Mouse (Mus musculus) cerebellum, adult 2 months (tissue): ENCODE data around the gene Srgap1.

Experiments
- CTCF ChIP-seq: fragments of 200-500 bp; IDR thresholded peaks from 2 replicates; pipeline ENCODE4 v1.5.1; 2011; ENCODE audit warnings: low read depth, mild to moderate bottlenecking, control low read depth, low read length, moderate library complexity, borderline replicate concordance; ENCODE audit not compliant: insufficient read depth
- POLR2A ChIP-seq: fragments of 200-500 bp; IDR thresholded peaks from 2 replicates; pipeline ENCODE4 v1.6.1; 2011; ENCODE audit warnings: low read length, control low read depth, borderline replicate concordance; ENCODE audit not compliant: insufficient read depth

DNA sequence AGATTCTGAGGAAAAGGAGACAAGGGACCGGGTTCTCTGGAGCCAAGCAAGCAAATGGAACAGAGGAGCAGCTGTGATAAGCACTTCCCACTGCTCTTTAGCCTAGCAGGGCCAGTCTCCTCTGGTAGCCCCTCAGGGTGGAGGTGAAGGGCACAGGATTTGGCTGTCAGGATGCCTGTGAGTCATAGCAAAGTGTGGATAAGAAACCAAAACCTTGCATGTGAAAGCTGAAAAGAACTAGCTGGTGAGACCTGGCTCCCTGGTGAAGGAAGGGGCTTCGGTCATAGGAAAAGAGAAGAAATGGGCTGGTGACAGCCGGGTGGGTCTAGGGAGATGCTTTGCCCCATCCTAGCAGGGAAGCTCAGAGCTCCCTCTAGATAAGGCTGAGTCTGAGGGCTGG is 30.5 kb downstream of the Srgap1 start:
- TF ChIP-seq CTCF (no peak), POLR2A (no peak)
